Mouse (Mus musculus) neural tube, embryonic 14.5 days (tissue): ENCODE measurements around the gene Pcnx. TPM values are rescaled to one million over a fixed set of nuclear protein-coding genes. Genes with fewer than 3 reads are reported as not detected.

Experiments used
- ATAC-seq: fragments of 200-750 bp; cut with Nextera tagmentation; 2 replicates; pipeline ENCODE4 v1.8.0; 2017; ENCODE audit warnings: low read depth, mild to moderate bottlenecking, moderate TSS enrichment, moderate library complexity
- H3K27ac ChIP-seq: fragments of 300-500 bp; sonication (generic); 2 replicates; pipeline ENCODE4 v1.5.1; 2014; ENCODE audit warnings: low read depth, mild to moderate bottlenecking, control low read depth, low read length, moderate library complexity, mixed read lengths
- H3K27me3 ChIP-seq: fragments of 300-500 bp; sonication (generic); 2 replicates; pipeline ENCODE4 v1.6.1; 2014; ENCODE audit warnings: low read length; ENCODE audit not compliant: control insufficient read depth, insufficient read depth
- H3K36me3 ChIP-seq: fragments of 300-500 bp; sonication (generic); 2 replicates; pipeline ENCODE4 v1.6.1; 2014; ENCODE audit warnings: low read length, mixed read lengths; ENCODE audit not compliant: control insufficient read depth, insufficient read depth
- H3K4me1 ChIP-seq: fragments of 300-500 bp; sonication (generic); 2 replicates; pipeline ENCODE4 v1.6.1; 2014; ENCODE audit warnings: low read length; ENCODE audit not compliant: control insufficient read depth, insufficient read depth
- H3K4me2 ChIP-seq: fragments of 300-500 bp; sonication (generic); 2 replicates; pipeline ENCODE4 v1.6.1; 2014; ENCODE audit warnings: mild to moderate bottlenecking, low read depth, low read length, control low read depth
- H3K4me3 ChIP-seq: fragments of 300-500 bp; sonication (generic); 2 replicates; pipeline ENCODE4 v1.5.1; 2014; ENCODE audit warnings: low read depth, low read length, control low read depth, mixed read lengths
- H3K9ac ChIP-seq: fragments of 300-500 bp; sonication (generic); replicated peaks from 2 replicates; pipeline ENCODE4 v1.6.1; 2014; ENCODE audit warnings: low read depth, mild to moderate bottlenecking, control low read depth, low read length, mixed read lengths
- H3K9me3 ChIP-seq: fragments of 300-500 bp; sonication (generic); 2 replicates; pipeline ENCODE4 v1.6.1; 2016; ENCODE audit warnings: low read length; ENCODE audit not compliant: control insufficient read depth
- WGBS: fragments of 180-500 bp; shearing (Covaris S2); extraction: QIAGEN DNeasy Blood & Tissue Kit; methylation state at CpG from one replicate; pipeline ENCODE4 v1.1.7; 2014; 5-methylcytosine and 5-hydroxymethylcytosine counted together
- polyA plus RNA-seq: library from polyadenylated mRNA; unstranded; fragments of >200 nt; fragmentation: Nextera tagmentation; extraction: Ambion mirVana; gene quantifications from 2 replicates; pipeline ENCODE4 v1.2.1, GENCODE M21; 2014

The Pcnx gene
- polyA plus RNA-seq, 1 experiment from 2014 or later = 23.5 TPM

DNA sequence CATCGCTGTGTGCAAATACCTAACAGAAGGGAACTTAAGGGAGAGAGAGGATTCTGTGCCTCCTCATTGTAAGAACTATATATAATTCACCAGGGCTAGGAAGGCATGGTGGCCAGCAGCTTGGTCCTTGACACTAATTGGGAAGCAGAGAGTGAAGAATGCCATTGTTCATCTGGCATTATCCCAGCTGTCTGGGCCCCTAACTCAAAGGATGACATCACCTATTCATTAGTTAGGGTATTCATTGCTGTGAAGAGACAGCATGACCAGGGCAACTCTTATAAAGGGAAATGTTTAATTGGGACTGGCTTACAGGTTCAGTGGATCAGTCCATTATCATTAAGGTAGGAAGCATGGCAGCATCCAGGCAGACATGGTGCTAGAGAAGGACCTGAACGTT lies 31.5 kb upstream of the Pcnx start:
- no peaks in the 10 kb centered on the region for H3K36me3 ChIP-seq
- H3K27ac ChIP-seq = no peak overlapping the region
- no peak overlapping the region for H3K4me2 ChIP-seq
- no peaks in the 10 kb centered on the region for H3K4me1 ChIP-seq
- H3K9me3 ChIP-seq = no peaks in the 10 kb centered on the region
- WGBS = 55% methylated on average over 2 of the region's 2 CpGs
- H3K27me3 ChIP-seq = no peaks in the 10 kb centered on the region
- no peak overlapping the region for H3K4me3 ChIP-seq
- H3K9ac ChIP-seq = no peak overlapping the region
- no peak for ATAC-seq

DNA sequence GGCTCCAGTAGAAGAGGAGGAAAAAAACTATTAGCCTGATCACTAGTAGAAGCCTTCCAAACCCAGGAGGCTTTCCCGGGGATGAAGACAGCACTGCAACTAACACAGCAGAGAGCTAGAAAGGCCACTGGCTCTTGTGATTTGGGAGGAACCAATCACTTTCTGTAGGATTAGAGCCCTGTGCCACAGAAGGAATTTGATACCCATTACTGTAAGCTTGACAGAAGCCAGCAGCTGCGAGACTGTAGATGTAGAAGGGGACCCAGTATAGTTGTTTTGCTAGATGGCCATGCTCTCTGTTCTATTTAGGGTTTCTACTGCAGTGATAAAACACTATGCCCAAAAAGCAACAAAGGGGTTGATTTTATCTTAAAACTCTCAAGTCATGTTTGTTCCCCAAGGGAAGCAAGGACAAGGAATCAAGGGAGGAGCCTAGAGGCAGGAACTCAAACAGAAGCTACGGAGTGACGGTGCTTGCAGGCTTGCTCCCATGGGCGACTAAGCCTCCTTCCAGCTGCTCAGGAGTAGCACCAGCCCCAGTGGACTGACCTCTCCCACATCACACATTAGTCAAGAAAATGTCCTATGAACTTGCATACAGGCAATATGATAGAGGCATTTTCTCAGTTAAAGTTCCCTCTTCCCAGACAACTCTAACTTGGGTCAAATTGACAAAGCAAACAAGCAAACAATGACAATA lies 27.6 kb upstream of the Pcnx start:
- no peak overlapping the region for H3K27ac ChIP-seq
- H3K4me2 ChIP-seq = no peak overlapping the region
- H3K4me1 ChIP-seq = no peaks in the 10 kb centered on the region
- H3K4me3 ChIP-seq = no peak overlapping the region
- WGBS = 74% methylated on average over 5 of the region's 5 CpGs
- no peaks in the 10 kb centered on the region for H3K27me3 ChIP-seq
- H3K36me3 ChIP-seq = no peaks in the 10 kb centered on the region
- ATAC-seq = no peak
- no peaks in the 10 kb centered on the region for H3K9me3 ChIP-seq
- H3K9ac ChIP-seq = no peak overlapping the region

DNA sequence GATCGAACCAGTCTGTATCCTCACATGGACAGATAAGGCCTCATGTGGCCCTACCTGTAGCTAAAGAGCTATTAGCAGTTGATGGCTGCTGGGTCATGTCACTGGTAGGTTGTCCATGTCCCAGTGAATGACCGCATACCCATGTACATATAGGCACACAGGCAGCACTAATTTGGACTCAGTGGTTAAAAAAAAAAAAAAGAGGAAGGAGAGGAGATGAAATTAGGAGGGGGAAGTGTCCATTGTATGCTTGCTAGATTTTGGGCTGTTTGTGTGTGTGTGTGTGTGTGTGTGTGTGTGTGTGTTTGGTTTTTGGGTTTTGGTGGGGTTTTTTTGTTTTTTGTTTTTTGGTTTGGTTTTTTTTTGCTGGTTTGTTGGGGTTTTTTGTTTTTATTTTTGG lies 26.7 kb upstream of the Pcnx start:
- ATAC-seq = no peak
- H3K27ac ChIP-seq = no peak overlapping the region
- WGBS = 95% methylated on average over 2 of the region's 2 CpGs
- H3K9me3 ChIP-seq = no peaks in the 10 kb centered on the region
- H3K36me3 ChIP-seq = no peaks in the 10 kb centered on the region
- no peak overlapping the region for H3K4me3 ChIP-seq
- no peak overlapping the region for H3K4me2 ChIP-seq
- H3K4me1 ChIP-seq = no peaks in the 10 kb centered on the region
- no peak overlapping the region for H3K9ac ChIP-seq
- H3K27me3 ChIP-seq = no peaks in the 10 kb centered on the region

DNA sequence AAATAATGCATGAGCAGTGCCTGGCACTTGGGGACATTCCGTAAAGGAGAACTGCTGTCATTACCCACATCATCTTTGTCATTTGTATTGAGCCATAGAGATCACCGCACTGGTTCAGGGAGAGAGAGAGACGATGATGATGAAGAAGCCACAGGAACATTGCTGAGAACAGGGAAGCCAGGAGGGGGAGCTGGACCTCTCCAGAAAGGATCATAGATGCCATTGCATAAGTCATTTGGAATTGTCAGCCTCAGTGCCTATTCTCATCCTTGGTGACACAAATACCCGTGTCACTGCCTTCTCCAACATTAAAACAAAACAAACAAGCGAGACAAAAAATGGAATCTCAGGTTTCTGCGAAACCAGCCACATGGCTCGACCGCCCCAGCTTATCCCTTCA lies 23.7 kb upstream of the Pcnx start:
- H3K9ac ChIP-seq = no peak overlapping the region
- 72% methylated on average over 8 of the region's 8 CpGs for WGBS

DNA sequence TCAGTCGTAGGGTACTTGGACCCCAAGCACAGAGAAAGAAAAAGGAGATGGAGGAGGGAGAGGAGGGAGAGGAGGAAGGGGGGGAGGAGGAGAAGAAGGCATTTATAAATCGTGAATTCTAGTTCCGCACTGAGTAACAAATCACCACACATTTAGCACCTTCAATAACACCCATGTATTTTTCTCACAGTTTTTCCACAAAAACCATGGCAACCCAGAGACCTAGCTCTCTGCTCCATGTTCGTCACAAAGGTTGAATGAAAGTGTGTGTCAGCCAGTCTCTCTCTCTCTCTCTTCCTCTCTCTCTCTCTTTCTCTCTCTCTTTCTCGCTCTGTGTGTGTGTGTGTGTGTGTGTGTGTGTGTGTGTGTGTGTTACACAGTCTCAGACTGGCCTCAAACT lies 22.4 kb upstream of the Pcnx start:
- no peak overlapping the region for H3K9ac ChIP-seq
- H3K9me3 ChIP-seq = no peaks in the 10 kb centered on the region
- no peaks in the 10 kb centered on the region for H3K36me3 ChIP-seq
- H3K4me1 ChIP-seq = no peaks in the 10 kb centered on the region
- H3K4me2 ChIP-seq = no peak overlapping the region
- no peak for ATAC-seq
- H3K27ac ChIP-seq = no peak overlapping the region
- WGBS = 54% methylated on average over 5 of the region's 5 CpGs
- no peak overlapping the region for H3K4me3 ChIP-seq
- no peaks in the 10 kb centered on the region for H3K27me3 ChIP-seq

More for the DNA sequence above, 23.7 kb upstream of the Pcnx start:
- ATAC-seq = no peak
- Histone ChIP-seq H3K4me2 (no peak overlapping the region), H3K4me3 (no peak overlapping the region), H3K36me3 (no peaks in the 10 kb centered on the region), H3K27me3 (no peaks in the 10 kb centered on the region), H3K4me1 (no peaks in the 10 kb centered on the region), H3K27ac (no peak overlapping the region), H3K9me3 (no peaks in the 10 kb centered on the region)

DNA sequence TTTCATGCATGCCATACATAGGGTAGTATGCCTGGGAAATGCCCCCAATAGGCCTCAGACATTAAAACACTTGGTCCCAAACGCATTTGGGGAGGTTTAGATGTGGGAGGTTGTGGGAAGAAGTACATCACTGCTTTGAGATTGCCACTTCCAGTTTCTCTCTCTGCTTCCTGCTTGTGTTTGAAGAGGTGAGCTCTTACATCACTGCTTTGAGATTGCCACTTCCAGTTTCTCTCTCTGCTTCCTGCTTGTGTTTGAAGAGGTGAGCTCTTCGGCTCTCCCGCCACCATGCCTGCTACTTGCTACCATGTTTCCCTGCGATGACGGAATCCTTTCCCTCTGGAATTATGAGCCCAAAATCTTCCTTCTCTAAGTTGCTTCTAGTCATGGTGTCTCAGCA lies 20.2 kb upstream of the Pcnx start:
- 95% methylated on average over 5 of the region's 5 CpGs for WGBS
- Histone ChIP-seq H3K9ac (no peak overlapping the region), H3K27me3 (no peaks in the 10 kb centered on the region)

DNA sequence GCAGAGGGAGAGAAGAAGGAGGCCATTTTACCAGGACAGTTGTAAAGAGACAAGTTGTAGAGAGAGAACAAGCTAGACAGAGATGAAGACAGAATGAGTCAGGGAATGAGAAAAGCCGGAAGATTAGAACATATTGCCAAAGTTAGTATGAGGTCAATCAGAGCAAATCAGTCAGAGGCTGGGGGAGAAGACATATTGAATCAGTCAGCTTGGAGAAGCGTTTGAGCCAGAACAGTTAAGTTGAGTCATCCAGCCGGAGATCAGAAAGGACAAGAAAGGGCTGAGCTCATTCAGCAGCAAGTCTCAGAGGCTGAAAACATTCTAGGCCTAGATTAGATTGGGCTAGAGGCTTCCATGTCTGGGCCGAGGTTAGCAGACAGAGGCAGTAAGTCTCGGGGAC lies 18.8 kb upstream of the Pcnx start:
- Histone ChIP-seq H3K27ac (no peak overlapping the region), H3K4me2 (no peak overlapping the region), H3K4me3 (no peak overlapping the region), H3K36me3 (no peaks in the 10 kb centered on the region), H3K9me3 (no peaks in the 10 kb centered on the region), H3K4me1 (no peaks in the 10 kb centered on the region), H3K9ac (no peak overlapping the region), H3K27me3 (no peaks in the 10 kb centered on the region)
- WGBS = 89% methylated on average over 5 of the region's 5 CpGs
- ATAC-seq = no peak

More for the DNA sequence above, 20.2 kb upstream of the Pcnx start:
- no peak for ATAC-seq
- H3K36me3 ChIP-seq = no peaks in the 10 kb centered on the region
- H3K27ac ChIP-seq = no peak overlapping the region
- H3K4me3 ChIP-seq = no peak overlapping the region
- no peaks in the 10 kb centered on the region for H3K9me3 ChIP-seq
- no peak overlapping the region for H3K4me2 ChIP-seq
- no peaks in the 10 kb centered on the region for H3K4me1 ChIP-seq

DNA sequence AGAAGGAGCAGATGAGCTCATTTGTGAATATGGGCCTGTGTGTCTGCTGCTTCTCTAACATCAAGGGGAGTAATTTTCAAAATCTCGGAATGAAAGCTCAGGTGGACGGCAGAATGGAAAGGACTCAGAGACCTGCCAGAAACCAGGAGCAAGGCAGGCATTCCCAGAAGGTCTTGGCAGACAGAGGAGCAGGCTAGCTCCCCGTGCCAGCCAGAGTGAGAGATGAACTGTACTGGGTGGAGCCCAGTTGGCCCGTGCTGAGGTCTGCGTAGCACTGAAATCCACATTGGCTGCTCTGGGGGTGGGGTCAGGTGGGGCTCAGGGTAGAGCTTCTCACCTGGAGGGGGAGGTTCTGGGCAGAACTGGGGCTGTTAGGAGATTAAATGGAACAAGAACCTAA lies 16.3 kb upstream of the Pcnx start:
- Histone ChIP-seq H3K27me3 (no peaks in the 10 kb centered on the region), H3K4me1 (no peaks in the 10 kb centered on the region), H3K4me3 (no peak overlapping the region), H3K4me2 (no peak overlapping the region), H3K36me3 (no peaks in the 10 kb centered on the region), H3K27ac (no peak overlapping the region), H3K9me3 (no peaks in the 10 kb centered on the region), H3K9ac (no peak overlapping the region)
- 79% methylated on average over 5 of the region's 5 CpGs for WGBS
- no peak for ATAC-seq

DNA sequence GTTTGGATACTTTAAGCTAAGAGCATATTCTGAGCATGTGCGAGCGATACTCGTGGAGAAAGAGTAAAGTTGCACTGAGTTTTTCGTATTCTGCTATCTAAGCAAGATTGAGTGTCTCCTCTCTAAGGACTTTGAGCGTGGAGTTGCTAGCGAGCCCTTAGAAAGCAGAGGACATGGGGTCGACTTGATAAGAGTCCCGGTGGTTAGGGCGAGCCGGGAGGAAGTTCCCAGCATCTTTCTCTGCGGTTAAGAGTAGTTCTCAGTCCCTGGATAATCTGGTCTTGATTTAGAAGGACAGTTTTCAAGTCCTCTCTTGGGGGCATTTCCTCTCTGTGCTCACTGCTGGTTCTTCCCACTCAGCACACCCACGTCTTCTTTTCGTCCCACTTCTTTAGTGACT lies 15.3 kb upstream of the Pcnx start:
- no peak overlapping the region for H3K9ac ChIP-seq
- H3K27me3 ChIP-seq = no peaks in the 10 kb centered on the region
- no peak overlapping the region for H3K27ac ChIP-seq
- H3K36me3 ChIP-seq = no peaks in the 10 kb centered on the region
- peak overlapping the region; percentile 9; the same call in 1 of the 2 replicates for H3K4me2 ChIP-seq
- H3K4me3 ChIP-seq = no peak overlapping the region
- WGBS = 57% methylated on average over 13 of the region's 13 CpGs
- ATAC-seq = no peak
- no peaks in the 10 kb centered on the region for H3K9me3 ChIP-seq
- H3K4me1 ChIP-seq = no peaks in the 10 kb centered on the region
